Mouse (Mus musculus) gastrocnemius, postnatal 14 days (tissue): Measurements from ENCODE around the gene Mad1l1. TPM values are rescaled to one million over a fixed set of nuclear protein-coding genes. Genes with fewer than 3 reads are reported as not detected.
"Not testable (repeated sequence)": the region's sequence is repeated elsewhere in the genome, so short reads cannot be mapped to it uniquely, and the experiment has no call there.

Source experiments
- DNase-seq: peaks from one replicate; pipeline ENCODE4 v3.0.0; 2021; ENCODE audit warnings: mixed read lengths
- intact Hi-C: fragments of 180-260 bp; cut with DNase I; formaldehyde crosslinking; loops from one replicate; pipeline ENCODE4 v1.15.1; 2025; ENCODE audit warnings: low total_unique reads
- long read RNA-seq, 2 experiments: library from polyadenylated mRNA; stranded (forward); transcript quantifications; one replicate each; pipeline ENCODE4 v2.0.0; 2021
- total RNA-seq, 2 experiments: library from RNA; stranded (reverse); gene quantifications; 2 replicates each; pipeline ENCODE4 v1.2.3; 2021

Mad1l1 gene
- total RNA-seq = 10 to 100 TPM in 1 of 2 experiments, 1 to 10 TPM in 1; 9.5 to 10.2 TPM
- long read RNA-seq, experiment 1, transcript Mad1l1-201 (18 exons, 2,640 nt) = major isoform, 7 of 14 reads
- long read RNA-seq, experiment 1, partial matches to known transcripts = 2 of 14 reads
- long read RNA-seq, experiment 1, other reads (novel, unspliced or antisense) = 5 of 14 reads
- long read RNA-seq, experiment 2, transcript Mad1l1-201 (18 exons, 2,640 nt) = major isoform, 11 of 19 reads
- long read RNA-seq, experiment 2, partial matches to known transcripts = 3 of 19 reads
- long read RNA-seq, experiment 2, other reads (novel, unspliced or antisense) = 5 of 19 reads

DNA sequence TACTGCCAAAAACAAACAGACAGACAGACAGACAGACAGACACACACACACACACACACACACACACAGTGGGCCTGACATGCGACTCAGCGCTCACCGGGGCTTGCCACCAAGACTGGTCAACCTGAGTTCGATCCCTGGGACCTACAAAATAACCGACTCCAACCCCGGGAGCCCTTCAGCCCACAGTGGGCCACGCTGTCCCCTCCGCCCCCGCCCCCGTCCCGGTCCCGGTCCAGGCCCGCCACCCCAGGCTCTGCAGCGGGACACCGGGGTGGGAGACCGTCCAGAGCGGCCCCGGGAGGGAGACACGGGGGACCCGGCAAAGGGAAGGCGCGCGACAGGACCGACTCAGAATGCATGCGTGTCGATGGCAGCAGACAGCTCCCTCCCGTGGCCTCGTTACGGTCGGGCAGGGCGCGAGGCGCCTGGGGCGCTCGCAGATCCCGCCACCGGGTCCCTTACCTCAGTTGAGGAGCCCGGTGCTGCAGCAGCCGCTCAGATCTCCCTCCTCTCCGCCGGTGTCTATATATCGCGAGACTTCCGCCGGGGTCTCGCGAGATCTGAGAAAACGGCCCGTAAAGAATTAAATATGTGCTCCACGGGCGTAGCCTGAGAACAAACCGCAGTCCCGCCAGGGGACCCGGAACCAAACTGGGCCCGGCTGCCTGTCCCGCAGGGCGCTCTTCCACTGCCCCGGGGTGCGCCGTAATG lies at the start of gene Mad1l1, which contains the start of gene Nudt1:
Gene Mad1l1 (minus strand): TSS at position 511 of the 714 bp plus-strand sequence.
Gene Nudt1 (plus strand): TSS at position 615 of the 714 bp plus-strand sequence.
- peak; percentile 89 for DNase-seq
- intact Hi-C loops = no loop called here

DNA sequence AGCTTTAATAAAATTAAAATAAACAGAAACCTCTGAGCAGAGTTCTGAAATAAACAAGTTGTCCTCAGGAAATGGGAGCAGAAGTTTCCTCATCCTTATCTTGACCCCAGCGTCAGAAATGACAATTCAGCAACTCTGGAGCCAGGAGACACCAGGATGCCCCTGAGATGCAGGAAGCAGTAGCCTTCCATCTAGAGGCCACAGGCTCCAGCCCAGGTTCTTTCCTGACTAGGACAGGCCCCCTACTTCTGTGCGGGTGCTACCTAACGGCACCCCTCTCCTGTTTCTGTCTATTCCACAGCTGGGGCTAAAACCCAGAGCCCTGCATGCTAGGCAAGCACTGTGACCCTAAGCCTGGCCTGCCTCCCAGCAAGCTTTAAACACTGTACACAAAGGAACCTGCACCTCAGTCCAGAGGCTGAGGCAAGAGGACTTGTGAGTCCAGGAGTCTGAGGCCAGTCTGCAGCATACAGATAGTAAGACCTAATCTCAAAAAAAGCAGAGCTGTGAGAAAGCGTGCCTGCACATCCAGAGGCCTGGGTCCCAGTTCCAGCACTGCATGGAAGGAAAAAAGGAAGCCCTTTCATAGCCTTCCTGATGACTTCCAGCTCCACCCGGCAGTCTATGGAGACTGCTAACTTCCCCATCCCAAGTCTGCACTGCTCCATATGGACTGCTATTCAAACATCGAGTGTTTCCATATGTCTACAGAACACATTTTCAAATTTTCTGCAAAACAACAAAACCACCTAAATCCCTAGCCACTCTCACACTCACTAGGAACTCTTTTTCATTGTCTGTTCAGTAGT lies 49.3 kb upstream of the Mad1l1 start:
- intact Hi-C loops = no loop called here
- DNase-seq = no peak

DNA sequence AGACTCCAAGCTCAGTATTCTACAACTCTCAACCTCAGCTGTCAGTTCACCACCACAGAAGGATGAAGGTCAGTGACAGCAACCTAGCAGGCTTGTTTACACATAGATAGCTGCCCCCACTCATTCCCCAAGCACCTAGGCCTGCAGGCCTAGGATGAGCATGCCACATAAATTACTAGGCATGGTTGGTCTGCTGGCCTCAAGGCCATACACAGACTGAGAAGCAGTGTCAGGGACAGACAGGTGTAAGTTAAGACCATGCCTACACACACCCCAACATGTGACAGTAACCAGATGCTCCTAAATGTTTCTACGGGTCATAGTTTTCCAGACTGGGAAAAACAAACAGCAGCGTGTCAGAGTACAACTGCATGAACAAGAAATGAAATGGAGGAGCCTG lies 48.1 kb upstream of the Mad1l1 start:
- intact Hi-C loops = no loop called here
- DNase-seq = no peak

DNA sequence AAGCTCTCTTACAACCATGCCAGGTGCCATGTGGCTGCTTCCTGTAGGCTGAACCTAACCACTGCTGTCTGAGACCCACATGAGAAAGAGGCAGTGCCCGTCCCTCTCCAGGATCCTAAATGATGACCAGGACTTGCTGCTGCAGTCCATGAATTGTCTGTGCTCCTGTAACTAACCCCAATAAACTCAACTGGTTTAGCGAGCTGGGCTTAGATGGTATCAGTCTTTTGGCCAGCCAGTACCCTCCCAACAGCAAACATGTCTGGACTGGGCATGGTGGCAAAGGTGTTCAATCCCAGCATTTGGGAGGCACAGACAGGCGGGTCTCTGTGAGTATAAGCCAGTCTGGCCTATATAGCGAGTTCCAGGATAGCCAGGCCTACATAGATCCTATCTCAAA lies 47.6 kb upstream of the Mad1l1 start:
- intact Hi-C loops = no loop called here
- no peak for DNase-seq

DNA sequence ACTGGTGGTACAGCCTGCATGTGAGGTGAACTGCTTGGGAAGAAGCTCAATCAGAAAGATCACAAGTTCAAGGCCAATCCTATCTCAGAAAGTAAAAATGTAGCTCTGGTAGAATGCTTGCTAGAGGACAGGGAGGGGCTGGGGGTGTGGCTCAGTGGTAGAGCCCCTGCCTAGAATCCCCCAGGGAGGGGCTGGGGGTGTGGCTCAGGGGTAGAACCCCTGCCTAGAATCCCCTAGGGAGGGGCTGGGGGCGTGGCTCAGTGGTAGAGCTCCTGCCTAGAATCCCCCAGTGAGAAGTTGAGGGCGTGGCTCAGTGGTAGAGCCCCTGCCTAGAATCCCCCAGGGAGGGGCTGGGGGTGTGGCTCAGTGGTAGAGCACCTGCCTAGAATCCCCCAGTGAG lies 46.8 kb upstream of the Mad1l1 start:
- DNase-seq, intact Hi-C loops: not testable (repeated sequence)

DNA sequence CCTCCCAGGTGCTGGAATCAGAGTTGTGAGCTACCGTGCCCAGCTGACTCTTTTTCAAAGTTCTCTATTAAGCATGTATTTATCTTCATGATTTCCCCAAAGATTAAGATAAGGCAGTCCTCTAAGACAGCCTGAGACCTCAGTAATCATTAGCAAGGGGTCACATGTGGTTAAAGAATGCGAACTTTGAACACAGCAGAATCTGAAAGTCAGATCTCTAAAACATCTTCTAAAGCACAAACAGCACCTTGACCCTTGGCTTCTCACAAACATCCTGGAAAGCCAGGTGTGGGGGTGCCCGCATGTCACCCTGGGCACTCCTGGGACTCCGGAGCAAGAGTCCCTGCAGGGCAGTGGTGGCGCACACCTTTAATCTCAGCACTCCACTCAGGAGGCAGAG lies 43.1 kb upstream of the Mad1l1 start:
- intact Hi-C loops = no loop called here

DNA sequence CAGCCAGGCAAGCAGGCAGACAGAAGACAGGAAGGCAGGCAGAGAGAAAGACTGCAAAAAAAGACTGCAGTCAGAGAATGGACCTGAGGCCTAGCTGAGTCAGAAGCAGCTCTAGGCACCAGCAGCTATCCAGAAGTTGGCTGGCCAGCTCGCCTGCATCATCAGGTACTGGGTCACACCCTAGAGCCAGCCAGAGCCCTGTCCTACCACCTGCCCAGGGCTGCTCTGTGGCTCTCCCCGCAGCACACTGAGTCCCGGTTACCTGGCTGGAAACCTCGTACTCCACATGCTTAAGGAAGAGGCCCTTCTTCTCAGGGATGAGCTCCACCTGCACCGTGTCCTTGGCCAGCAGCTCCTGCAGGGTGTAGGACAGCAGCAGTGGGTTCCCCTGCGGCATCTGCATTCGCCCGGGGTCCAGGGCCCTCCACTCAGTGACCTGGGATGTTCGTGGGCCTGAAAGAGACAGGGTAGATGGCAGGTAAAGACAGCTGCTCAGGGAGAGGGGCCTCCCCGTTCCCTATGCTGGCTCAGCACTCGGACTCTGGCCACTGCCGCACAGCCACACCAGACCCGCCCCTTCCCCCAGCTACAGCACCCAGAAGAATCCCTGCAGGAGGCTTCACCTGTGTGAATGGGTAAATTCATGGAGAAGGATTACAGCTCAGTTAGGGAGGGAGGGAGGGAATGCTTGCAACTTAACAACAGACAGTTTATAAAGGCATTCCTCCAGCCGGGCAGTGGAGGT lies 38.8 kb upstream of the Mad1l1 start:
- no peak for DNase-seq
- intact Hi-C loops = no loop called here

More for the DNA sequence above, 43.1 kb upstream of the Mad1l1 start:
- no peak for DNase-seq

DNA sequence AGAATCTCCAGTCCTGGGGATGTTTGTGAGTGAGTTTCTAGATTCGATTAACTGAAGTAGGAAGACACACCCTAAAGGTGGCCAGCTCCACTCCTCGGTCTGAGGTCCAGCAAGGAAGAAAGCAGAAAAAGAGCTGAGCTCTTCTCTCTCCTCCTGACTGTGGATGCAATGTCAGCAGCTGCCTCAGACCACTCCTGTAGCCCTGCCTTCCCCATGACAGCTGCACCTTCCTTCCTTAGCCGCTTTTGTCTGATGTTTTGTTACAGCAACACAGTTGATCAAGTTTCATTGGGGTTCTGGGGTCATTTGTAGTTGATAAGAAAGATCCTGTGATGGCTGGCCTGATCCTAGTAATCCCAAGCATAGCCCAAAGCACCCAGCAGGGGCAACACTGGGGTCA lies 36.1 kb upstream of the Mad1l1 start:
- intact Hi-C loops = no loop called here
- DNase-seq = no peak

DNA sequence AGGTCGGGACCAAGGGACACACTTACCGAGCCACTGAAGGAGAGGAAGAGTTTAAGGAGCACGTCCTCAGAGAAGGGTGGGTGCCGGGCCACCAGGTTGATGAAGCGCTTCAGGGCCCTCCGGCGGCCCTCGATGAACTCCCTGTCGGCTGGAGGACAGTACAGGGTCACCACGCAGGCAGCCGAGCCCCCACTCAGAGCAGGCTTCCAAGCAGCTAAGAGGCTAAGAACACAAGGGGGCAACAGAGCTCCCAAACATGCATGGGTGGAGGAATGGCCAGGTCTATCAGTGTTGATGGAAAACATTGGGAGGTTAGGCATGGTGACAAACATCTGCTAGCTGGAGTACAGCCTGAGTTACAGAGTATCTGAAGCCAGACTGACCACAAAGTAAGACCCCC lies 34.6 kb upstream of the Mad1l1 start:
- intact Hi-C loops = no loop called here
- no peak for DNase-seq

DNA sequence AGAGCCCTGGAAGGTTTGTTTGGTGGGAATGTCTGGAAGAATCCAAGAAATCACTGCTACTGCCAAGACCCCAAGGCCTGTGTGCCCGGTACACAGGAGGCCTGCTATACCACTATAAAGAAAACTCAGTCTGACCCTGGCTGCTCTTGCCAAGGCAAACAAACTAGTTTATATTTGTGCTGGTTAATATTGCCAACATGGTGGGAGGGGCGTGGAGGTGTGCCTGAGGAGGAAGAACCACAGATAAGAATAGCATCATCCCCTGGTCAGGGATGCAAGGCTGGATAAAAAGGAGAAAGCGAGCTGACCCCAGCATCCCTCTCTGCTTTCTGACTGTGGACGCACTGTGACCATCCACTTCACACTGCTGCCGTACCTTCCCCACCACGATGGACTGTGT lies 31.0 kb upstream of the Mad1l1 start:
- DNase-seq = no peak

DNA sequence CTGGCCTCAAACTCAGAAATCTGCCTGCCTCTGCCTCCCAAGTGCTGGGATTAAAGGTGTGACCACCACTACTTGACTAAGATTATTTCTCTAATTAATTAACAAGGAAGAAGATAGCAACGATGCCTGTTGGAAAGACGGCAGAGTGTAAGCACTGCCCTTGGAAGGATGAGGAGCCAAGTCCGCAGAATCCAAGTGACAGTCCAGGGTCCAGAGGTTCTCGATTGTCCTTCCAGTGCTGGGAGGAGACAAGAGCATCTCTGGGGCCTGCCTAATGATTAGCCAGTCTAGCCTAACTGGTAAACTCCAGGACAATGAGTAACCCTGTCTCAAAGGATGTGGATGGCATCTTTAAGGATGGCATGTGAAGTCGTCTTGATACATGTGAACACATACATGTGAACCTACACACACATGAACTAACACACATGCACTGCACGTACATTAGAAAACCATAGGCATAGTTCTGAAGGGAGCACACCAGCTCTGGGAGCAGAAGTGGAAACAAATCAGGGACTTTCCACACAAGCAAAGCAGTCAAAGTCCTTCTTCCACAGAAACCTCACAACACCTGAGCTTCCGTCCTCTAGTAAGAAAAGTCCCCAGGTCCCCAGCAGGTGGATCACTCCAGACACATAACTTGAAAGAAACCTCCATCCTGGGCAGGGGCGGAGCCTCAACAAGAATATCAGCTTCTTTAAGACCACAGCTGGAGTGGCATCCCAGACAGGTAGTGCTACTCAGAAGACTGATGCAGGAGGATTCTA lies 29.6 kb upstream of the Mad1l1 start:
- intact Hi-C loops = no loop called here

More for the DNA sequence above, 31.0 kb upstream of the Mad1l1 start:
- intact Hi-C loops = no loop called here

DNA sequence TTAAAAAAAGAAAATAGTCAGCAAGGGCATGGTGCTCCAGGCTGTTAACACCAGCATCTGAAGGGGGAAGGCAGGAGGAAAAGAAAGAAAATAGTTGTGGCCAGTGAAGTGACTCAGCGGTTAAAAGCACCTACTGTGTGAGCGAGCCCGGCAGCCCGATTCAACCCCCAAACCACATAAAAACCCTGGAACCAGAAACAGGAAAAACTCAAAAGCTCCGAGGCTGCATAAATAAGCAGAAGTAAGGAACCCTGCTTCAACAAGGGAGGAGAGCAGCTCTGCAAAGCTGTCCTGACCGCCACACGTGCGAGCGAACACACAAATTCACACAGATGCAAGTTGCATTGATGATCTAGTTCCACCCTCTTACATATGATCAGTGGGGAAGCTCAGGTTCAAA lies 28.5 kb upstream of the Mad1l1 start:
- intact Hi-C loops = no loop called here
- DNase-seq = no peak

More for the DNA sequence above, 29.6 kb upstream of the Mad1l1 start:
- DNase-seq = no peak

DNA sequence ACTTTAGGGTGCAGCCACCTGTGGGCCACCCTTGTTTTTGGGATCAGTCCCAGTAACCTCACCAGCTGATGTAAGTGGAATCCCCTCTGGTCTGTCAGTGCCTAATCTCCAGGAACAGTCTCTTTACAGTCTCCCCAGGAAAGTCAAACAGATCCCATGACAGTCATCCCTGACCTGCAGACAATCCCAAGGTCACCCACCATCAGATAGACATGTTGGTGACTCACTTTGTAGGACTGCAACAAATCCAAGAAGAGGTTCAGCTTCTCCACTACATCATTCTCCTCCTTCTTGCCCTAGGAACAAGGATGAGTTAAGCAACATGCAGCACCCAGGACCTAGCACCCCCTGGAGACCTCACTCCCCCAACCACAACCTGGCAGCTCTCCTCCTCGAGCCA lies 24.7 kb upstream of the Mad1l1 start:
- intact Hi-C loops = no loop called here
- DNase-seq = no peak

DNA sequence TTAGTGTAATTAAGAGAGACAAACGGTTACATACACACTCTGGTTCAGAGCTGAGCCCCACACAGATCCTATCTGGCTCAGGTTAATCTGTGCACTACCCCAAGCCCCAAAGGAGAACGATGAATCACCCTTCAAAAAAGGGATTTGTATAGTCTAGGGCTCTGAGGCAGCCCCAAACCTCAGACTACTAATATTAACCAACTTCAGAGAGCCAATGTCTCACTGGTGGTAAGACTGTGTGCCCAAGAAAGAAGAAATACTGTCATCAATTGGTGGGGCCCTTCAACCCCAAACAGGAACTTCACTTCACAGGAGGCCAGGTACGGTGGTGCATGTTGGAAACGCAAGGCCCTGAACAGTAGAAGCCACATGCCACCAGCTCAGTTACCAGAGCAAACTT lies 23.9 kb upstream of the Mad1l1 start:
- DNase-seq = no peak
- intact Hi-C loops = no loop called here

DNA sequence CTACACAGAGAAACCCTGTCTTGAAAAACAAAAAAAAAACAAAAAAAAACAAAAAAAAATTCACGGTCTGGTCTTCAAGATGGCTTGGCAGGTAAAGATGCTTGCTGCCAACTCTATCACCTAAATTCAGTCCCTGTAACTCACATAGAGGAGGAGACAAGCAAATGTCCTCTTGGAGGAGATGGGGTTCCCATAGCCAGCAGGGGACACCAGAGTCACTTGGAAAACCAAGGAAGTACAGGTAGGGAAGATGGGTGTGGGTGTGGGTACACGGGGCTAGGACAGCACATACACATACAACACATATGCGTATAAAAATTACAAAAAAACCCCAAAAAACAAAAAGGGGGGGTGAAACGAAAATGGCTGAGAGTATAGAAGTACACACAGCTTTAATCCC lies 21.5 kb upstream of the Mad1l1 start:
- intact Hi-C loops = loop anchor here (5.0 kb wide), 1 partner anchor 64 kb away; no protein-coding TSS in a partner anchor
- no peak for DNase-seq

DNA sequence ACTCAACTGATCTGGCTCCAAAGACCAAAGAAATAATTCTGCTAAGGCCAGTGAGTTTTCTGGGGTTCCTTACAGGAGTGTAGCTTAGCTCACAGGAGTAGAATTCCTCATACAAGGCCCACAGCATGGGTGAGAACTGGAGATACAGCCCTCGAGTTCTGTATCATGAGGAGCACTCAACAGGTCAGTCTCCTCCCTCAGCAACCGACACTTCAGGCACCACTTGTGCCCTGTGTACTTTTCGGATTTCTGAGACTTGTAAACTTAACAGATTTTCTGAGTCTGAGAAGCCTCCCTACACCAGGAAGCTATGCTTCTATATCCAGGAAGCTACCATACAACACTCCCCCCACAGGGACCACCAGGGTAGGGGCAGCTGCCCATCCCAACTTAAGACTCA lies 18.5 kb upstream of the Mad1l1 start:
- intact Hi-C loops = loop anchor here (5.0 kb wide), 1 partner anchor 67 kb away; no protein-coding TSS in a partner anchor
- DNase-seq = no peak

DNA sequence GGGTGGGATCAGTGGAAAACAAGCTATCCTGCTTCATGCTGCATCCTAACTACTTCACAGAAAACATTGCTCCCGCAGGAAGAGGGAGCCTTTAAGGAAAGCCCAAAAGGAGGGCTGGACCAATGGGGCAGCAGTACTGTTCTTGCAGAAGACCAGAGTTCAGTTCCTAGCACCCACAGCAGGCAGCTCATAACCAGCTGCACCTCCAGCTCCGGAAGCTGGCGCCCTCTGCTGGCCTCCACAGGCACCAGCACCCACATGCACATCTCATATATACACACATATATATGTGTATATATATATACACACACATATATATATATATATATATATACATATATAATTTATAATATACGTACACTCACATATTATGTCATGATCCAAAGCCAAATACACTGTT lies 17.4 kb upstream of the Mad1l1 start:
- intact Hi-C loops = no loop called here
- DNase-seq = no peak

DNA sequence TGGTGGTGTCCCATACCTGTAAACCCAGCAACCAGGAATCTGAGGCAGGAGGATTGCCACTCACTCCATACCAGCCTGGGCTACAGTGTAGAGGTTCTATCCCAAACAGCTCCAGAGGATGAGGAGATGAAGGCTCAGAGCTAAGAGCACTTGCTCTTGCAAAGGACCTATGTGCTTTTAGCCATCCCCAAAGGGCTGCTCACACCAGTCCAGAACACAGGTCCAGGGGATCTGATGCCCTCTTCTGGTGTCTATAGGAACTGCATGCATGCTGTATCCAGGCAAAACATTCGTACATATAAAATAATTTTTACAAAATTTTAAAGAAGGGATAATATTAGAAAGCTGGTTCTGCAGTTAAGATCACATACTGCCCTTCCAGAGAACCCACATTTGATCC lies 15.3 kb upstream of the Mad1l1 start:
- no peak for DNase-seq
- intact Hi-C loops = no loop called here

DNA sequence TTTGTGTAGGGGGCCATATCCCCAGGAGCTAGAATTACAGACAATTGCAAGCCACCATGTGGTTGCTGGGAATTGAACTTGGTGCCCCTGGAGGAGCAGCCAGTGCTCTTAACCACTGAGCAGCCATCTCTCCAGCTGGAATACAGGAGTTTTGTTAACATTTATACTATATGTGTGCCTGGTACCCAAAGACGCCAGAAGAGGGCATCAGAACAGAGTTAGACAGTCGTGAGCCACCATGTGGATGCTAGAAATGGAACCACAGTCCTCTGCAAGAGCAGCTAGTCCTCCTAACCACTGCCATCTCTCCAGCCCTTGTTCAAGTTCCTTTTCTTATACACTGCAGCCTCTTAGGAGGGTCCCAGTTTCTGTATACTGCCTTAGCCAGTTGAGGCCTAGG lies 12.3 kb upstream of the Mad1l1 start:
- DNase-seq = no peak
- intact Hi-C loops = loop anchor here (5.0 kb wide), 1 partner anchor 496 kb away; no protein-coding TSS in a partner anchor
